Mouse (Mus musculus): ENCODE measurements at regions not wholly inside any gene's neighbourhood (a gene's known extent, or its start where the extent isn't known, plus 50 kb on each side); places are given as distances from the start of the nearest gene placed in this dataset.

DNA sequence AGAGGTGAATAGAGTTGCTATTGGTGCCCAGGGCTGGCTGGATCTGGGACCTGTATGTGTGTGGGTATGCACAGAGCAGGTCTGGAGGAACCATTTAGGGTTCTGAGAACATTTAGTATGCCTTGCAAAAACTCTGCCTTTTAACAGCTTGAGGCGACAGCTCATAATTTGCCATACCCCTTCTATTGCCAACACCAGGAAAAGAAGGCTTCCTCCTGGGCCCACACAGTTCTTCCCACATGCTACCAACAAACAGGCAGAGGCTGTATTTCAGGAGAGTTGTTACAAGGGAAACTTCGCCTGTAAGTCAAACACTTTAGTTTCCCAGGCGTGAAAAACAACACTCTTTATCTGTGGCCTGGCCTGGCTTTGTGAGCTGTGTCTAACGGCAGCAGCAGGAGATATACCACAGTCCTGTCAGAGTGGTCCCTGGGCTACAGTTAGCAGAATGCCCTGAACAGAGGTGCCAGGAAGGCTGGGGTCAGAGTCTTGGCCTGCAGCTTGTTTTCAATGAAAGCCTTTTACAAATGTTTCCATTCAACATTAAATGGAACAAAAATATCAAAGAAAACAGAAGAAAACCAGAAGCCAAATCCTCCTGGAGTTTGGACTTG is 225.4 kb downstream of the Dhx35 start:
- DNase-seq (ENCODE audit: low spot score in 2 of 2), result no peak

DNA sequence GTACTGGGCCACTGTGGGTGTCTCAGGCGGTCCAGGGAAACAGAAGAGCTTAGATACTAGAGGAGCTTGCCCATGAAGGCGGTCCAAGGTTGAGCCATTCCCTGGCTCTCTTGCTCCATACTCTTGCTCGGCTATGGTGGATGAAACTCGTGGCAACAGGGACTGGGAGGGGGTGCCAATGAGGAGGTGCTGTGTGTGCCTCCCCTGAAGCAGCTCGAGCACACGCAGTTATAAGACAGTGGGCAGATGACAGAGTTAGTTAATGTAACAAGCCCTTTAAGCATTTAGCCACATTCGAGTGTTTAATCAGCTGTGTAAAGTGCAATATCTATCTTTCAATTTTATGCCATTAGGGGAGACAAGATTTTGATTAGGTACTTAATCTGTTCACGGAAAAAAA is 237.5 kb downstream of the Dhx35 start:
- no peak for DNase-seq (ENCODE audit: low spot score in 2 of 2)

DNA sequence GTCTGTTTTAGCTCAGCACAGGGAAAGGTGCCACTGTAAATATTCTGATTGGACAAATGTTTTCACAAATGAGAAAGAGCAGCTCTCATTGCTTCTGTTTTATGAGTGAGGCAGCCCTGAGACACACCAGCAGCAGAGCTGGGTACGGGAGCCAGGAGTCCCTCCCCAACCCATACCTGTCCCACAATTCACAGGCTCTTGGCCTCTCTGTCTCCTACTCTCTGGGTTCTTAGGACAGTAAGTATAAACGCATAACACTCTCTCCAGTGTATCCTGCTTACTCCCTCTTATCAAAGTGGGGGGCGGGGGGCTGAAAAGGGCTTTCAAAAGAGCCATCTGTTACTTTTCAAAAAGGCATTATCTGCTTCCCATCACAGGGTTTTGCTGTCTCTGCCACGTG is 245.3 kb downstream of the Dhx35 start:
- DNase-seq (ENCODE audit: low spot score in 2 of 2), result no peak

DNA sequence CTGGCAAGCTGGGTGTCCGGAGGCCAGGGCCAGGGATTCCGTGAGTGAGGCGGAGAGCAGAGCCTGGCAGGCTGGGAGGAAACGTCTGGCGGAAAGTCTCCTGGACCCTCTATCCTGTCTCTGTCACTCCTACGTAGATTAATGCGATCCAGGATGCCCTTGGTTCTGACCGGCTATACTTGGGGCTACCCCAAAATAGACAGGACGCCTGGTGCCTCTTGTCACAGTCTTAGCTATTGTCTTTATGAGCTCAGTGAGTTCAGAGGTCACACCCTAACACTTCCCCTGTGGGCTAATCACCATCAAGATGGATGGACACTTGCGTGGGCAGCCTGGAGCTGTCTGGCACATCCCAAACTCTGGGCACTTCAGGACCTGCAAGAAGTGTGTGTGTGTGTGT is 258.9 kb downstream of the Dhx35 start:
- peak; percentile 6 to 11 for DNase-seq (ENCODE audit: low spot score in 2 of 2)

DNA sequence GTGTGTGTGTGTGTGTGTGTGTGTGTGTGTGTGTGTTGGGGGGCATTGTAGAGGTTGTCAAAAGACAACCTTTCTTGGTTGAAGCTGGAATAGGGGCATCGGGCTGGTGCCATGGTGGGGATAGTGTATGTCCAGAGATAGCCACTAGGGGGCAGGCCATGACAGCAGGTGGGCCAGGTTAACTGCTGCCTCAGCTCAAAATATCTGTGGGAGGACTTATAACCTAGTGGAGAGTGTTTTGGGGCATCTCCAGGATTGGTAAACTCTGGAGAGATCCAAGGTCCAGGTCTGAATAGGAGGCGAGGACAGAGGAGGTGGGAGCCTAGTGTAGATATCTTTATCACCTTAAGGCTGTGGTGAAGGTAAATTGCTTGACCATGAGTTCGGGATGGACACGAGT is 259.3 kb downstream of the Dhx35 start:
- peak in 1 of 2 experiments; percentile 2 for DNase-seq (ENCODE audit: low spot score in 2 of 2)

DNA sequence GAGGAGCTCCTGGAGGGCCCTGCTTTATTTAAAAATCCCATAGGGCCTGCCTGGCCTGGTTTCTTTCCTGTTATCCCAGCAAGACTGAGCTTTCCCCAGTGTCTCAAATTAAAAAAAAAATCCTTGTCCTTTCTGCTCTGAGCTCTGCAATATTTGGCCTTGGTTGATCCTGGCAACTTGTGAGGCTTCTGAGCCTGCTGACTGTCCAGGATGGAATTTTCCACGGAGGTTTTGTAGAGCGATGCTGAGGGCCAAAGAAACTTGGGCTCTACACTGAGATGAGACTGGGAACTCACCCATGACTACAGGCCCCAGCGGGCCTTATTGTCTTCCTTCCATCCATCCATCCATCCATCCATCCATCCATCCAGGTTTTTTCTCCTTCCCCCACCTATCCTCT is 259.8 kb downstream of the Dhx35 start:
- DNase-seq (ENCODE audit: low spot score in 2 of 2), result no peak

DNA sequence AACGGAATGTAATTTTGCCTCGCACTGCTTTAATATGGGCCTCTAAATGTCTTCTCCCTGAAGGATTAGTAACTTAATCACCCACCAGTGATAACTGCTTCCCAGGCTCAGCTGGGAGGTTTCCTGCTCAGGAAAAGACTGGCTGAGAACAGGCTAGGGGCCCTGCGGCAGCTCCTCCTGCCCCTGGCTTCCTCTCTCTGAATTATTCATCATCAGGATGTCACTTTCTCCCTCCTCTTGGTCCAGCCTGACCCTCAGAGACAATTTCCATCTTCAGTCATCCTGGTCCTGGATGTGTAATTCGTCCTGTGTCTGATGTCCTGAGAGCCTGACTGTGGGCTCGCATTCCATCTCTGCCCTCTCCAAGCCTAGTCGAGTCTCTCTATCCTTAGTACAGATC is 261.2 kb downstream of the Dhx35 start:
- DNase-seq (ENCODE audit: low spot score in 2 of 2), result no peak

DNA sequence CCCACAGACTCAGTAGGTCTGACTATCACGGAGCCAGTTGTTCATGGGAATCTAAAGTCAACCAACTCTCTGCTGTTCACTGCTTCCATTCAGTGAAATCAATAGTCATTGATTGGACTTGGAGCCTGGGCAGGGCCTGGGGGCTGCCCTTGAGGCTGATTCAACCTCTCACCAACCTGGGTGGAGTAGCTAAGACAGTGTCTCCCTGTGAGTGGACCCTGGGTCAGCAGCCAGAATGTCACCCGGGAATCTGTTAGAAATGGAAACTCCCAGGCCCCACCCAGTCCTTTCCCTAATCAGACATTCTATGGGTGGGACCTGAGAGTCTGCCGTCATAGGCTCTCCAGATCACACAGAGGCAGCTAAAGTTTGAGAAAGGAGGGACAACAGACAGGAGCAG is 262.4 kb downstream of the Dhx35 start:
- DNase-seq (ENCODE audit: low spot score in 2 of 2), result no peak

DNA sequence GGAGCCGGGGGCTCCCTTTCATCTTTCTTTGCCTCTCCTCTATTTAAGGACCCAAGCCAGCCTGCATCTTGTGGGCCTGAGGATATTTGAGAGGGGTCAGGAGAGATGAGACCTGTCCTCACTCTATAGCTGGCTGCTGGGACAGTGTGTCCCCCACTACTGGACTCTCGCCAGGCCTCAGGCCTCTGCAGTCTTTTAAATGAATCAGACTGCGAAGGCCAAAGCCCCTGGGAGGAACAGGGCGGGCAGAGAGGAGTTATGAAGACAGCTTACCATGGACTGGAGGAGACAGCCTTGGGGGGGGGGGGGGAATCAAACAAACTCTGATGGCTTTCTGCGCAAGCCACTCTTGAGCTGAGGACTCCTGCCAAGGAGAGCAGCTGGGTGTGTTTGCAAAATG is 262.9 kb downstream of the Dhx35 start:
- DNase-seq (ENCODE audit: low spot score in 2 of 2), result no peak

DNA sequence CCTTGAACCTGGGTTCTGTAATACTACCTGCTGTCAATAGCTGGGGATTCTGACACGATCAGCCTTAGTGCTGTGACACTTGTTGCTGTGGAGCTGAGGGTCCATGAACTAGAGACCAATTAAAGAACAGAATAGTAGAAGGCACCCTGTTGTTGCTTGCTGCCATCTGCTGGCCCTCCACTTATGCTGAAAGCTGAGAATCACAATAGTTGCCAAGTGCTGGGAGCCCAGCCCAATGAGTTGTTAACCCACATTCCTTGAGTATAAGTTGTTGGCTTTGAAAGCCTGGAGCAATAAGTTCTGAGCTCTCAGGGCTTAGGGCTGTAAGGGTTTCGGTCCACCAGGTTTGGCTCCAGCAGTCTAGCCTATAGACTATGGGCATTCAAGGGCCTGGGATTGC is 267.7 kb downstream of the Dhx35 start:
- no peak for DNase-seq (ENCODE audit: low spot score in 2 of 2)

DNA sequence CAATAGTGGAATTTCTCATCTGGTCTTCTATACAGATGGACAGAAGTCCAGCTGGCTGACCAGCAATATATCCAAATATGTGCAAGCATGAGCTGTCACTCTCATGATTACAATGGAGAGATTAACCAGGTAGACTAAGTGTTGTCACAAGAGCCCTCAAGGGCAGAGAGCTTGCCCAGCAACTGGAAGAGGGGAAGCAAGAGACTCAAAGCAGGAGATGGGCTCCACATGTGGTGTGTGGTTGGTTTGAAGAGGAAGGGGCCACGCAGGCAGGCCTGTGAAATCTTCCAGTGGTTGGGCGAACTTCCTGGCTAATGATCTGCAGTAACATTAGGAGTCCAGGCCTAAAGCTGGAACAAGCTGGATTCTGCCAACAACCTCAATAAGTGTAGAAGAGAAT is 268.1 kb downstream of the Dhx35 start:
- DNase-seq (ENCODE audit: low spot score in 2 of 2), result no peak

DNA sequence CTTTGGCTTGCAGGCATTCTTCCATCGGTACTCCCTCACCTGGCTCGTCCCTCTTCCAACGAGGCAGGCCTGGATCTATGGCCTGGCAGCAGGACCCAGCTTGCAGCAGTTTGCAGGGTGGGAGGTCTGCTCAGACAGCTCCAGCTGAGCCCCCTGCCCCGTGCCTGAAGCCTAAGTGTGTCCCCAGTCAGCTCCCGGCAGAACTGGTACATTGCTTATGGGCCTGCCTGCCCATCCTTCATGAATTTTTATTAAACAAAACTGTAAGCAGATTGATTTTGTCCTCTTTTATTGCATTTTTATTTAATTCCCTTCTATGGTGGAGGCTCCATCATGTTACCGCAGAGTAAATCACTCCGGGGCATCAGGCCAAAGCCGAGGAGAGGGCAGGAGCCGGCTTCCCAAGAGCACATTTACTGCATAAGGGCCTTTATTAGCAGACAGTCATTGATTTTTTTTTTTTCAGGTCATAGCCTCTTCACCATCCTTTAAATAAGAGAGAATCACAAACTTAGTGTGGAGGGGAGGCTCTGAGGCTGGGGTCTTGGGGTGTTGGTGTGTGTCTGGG is 269.9 kb downstream of the Dhx35 start:
- no peak for DNase-seq (ENCODE audit: low spot score in 2 of 2)

DNA sequence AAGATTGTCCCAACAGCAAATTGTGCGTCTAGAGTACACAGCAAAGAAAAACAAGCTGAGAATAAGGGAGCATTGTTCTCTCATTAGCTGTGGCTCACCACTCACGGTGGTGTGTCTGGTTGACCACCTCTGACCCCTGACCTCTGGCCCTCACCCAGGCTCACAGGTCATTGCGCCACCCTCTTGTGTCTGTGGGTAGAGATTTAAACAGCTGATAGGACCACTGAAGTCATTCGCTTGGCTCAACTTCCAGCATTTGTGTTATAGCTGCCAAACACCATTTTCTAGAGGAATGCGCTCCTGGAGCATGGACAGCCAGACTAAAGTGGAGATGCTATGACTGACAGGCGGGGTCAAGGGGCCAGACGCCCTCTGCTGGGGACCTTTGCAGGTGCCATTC is 272.9 kb downstream of the Dhx35 start:
- DNase-seq (ENCODE audit: low spot score in 2 of 2), result no peak

DNA sequence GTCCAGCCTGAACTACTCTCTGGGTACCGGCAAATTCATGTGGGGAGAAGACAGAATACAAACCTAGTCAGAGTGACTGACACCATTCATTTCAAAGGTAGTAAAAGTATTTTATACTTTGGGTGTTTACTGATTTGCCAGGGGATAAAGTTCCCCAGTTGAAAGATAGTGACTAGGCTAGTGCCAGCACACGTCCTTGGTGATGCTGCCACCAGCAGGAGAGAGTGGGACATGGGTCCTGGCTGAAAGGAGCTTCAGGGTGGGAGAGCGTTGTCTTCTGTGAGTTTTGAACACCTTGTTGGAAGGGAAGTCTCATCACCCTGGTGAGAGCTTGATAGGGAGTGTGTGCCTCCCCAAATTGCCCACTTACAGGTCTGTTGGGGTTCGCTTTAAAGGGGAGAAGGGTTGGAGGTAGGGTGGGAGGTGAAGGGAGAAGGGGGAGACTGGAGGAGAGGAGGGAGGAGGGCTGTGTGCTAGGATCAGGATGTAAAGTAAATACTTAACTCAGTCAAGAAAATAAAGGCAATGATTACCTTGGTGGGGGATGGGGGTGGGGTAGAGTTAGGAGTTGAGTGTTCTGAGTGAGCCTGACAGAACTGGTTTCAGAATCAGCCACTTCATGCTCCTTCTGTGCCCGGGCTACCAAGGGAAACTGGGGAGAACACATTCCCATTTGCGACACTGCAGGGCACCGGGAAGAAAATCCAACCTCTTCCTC is 273.9 kb downstream of the Dhx35 start:
- DNase-seq (ENCODE audit: low spot score in 2 of 2), result no peak

DNA sequence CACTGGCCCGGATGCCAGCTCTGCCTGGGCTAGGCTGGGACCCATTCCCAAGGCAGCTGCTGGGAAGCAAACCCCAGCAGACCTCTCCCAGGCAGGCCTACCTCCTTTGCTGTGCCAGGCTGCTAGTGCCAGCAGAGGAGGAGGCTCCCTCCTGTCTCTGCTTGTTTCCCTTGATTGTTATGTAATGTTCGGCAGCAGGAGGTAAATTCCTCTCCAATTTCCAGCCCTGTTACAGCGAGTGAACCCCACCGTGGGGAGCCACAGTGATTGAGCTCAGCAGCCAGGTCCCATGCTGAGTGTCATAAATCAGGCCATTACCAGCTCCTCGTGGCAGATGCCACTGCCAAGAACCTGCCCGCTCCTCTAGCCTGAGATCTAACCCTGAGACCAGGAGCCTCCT is 274.6 kb downstream of the Dhx35 start:
- no peak for DNase-seq (ENCODE audit: low spot score in 2 of 2)

DNA sequence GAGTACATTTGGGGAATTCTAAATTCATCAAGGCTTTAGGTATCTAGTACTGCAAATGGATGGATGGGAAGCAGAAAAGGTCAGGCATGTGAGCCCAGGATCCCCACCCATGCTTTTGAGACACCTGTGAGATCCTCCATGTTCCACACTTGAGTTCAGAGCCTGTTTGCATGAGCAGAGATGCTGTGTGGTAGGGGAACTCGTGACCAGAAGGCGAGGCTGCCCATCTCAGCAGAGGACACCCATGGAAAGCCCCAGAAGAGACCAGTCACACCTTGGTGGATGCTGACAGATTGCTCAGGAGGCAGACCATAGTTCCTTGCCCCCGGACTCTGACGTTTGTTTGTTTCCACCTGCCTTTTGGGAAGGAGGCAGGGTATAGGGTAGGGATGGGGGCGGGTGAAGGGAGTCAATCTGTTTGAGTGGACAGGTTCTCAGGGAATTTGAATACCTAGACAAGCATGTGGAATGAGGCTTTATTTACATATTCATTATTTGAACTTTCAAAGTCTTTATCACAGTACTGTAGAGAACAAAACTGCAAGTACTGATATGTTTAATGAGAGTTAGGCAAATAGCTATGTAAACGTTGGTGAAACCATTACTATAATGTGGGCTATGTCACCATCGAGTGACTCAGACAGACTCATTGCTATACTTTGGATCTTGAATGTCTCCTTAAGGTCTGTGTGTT is 278.5 kb downstream of the Dhx35 start:
- DNase-seq (ENCODE audit: low spot score in 2 of 2), result no peak

DNA sequence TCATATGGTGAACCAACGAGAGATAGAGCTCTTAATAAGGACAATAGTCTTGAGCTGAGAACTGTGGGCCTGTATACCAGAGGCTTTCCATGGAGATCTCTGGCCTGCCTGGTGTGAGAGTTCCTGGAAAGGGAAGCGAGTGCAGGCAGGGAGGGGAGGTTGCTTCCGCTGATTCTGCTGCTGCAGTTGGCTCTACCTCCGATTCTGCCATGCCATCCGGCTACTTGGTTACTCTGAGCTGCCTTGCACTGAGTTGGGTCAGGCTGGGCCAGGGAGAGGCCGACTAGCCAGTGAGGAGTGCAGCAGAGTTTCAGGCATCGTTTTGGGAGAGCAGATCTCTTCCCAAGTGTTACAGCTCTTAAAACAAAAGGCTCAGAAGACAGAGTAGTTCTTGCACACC is 285.2 kb downstream of the Dhx35 start:
- DNase-seq (ENCODE audit: low spot score in 2 of 2), result no peak

DNA sequence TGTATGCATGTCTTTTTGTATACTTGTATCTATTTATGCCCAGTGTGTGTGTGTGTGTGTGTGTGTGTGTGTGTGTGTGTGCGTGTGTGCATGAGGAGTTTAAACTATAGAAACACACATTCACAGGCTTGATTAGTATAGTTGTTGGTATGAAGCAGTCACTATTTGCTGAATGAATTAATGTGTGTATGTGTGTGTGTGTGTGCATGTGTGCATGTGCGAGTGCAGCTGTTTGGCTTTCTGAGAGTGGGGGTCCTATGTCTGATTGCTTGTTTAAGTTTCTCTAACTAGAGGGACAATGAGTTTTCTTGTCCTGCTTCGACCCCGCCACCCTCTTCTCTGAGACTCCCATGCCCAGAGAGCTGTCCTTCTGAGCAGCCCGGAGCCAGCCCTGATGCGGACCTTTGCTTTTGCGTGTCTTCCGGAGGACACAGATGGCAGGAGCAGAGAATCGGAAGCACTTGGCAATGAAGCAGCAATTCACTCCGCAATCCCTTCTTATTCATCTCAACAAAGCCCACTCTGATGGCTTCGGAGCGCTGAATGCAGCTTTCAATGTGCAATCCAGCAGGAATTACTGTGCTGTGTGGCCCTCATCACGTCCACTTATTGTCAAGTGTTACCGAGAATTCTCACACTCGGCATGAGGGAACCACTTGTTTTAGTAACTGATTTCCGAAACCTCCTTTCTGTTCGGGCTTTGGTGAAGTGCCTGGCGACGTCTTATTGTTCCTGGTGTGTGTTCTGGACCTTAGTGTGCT is 286.4 kb downstream of the Dhx35 start:
- no peak for DNase-seq (ENCODE audit: low spot score in 2 of 2)

DNA sequence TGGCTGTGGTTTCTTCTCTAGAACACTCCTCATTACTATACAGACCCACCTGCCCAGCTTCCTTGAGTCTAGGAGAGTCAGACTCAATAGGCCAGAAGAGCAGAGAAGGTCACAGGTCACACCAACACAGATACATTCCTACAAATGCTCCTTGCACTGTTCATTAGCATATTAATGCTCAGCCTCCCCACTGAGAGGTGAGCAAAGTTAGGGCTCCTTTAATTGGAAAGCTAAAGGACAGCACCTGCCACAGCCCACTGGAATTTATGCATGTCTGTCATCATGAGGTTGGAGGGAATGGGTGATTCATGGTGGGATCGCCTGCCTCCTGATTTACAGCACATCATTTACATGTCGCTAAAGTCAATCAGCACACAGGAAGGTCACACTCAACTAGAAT is 292.2 kb downstream of the Dhx35 start:
- DNase-seq (ENCODE audit: low spot score in 2 of 2), result no peak

DNA sequence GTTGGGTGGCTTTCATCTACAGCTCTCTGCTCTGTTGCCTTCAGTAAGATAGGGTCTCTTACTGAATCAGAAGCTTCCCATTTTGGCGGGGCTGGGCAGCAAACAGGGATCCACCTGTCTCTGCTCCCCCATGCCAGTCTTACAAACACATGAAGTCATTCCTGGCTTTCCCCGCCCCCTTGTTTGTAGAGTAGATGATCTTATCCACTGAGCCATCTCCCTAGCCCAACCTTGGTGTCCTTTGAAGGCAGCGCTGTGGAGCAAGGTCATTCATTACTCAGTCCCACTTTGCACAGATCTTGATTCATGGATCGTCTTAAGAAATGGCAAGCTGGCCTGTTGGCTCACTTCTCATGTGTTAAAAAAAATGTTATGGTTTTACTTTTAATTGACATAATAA is 293.6 kb downstream of the Dhx35 start:
- no peak for DNase-seq (ENCODE audit: low spot score in 2 of 2)

DNA sequence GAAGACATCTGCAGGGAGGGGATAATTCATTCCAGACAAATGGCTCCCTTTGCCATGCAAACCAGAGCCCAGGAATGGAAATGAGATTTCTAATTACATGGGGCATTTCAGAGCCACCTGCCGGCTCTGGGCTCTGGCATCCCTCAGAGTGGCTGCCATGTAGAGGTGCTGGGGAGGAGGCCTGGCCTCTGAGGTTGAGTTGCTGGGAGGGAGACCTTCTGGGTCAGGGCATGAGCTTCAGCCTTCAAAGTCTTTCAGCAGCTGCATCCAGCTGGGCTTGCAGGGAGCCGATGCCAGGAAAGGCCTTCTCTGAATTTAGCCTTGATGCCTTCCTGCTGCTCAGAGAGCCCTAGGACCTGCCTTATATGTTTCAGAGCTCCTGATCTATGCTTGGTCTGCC is 302.1 kb downstream of the Dhx35 start:
- DNase-seq (ENCODE audit: low spot score in 2 of 2), result no peak

DNA sequence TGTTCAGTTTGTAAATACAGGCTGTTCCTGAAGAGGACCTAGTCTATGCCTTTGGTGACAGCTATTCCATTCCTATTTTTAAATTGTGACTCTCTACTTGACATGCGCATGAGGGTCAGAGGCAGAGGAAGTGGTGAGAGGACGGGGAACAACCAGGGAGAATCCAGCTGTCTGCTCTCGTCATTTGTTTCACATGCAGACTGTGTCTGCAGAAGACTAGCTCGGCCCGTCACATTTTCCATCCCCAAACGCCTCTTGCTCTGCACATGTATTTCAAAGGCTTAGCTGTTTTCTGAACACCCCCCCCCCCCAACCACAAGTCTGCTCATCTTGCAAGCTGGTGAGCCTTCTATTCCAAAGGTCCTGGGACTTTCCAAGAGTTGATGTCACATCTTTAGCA is 339.4 kb downstream of the Dhx35 start:
- DNase-seq (ENCODE audit: low spot score in 2 of 2), result no peak

Data from spleen, postnatal 36 days (tissue).